Mouse (Mus musculus): ENCODE measurements around the gene Ifnb1. TPM values are rescaled to one million over a fixed set of nuclear protein-coding genes. Genes with fewer than 3 reads are reported as not detected.

The Ifnb1 gene
- polyA plus RNA-seq (2017; shearing (Covaris generic)) = 1 to 10 TPM in 1 of 2 experiments, under 1 TPM in 1; 0.29 to 1.3 TPM

GRCm38 (mm10) chr4:88522674-88523073 lies at the start of gene Ifnb1:
Gene Ifnb1, minus strand, starts transcription at chr4:88522774.

DNA sequence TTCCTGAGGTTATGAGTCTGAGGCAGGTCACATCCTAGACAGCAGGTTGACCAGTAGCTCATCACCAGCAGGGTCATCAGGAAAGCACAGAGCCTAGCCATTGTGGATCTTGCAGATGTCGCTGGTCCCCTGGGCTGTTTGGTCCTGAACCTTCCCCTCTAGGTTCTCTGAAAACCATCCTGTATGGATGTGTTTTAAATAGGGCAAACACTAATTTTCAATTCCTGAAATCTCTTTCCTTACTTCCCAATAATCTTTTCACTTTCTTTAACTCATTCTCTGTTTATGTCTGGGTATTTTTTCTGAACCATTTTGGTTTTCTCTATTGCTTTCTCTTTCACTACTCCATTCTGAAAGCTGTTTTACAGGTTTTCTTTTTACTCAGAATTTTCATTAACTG lies 49.1 kb upstream of the Ifnb1 start, which contains the start of gene Ifna14:
TSS of gene Ifna14 (minus strand) at position 101 of the 400 bp plus-strand sequence.

DNA sequence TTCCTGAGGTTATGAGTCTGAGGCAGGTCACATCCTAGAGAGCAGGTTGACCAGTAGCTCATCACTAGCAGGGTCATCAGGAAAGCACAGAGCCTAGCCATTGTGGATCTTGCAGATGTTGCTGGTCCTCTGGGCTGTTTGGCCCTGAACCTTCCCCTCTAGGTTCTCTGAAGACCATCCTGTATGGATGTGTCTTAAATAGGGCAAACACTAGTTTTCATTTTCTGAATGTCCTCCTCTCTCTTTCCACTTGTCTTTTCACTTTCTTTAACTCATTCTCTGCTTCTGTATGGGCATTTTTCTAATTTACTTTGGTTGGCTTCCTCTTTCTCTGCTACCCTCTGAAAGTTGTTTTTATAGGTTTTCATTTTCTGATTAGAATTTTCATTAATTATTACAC lies 35.6 kb upstream of the Ifnb1 start, which contains the start of gene Ifna15:
TSS of gene Ifna15 (minus strand) at position 101 of the 400 bp plus-strand sequence.

Other genes with a start within 250 kb of the Ifnb1 start
- gene Hacd4, start 83.8 kb downstream of the Ifnb1 start, polyA plus RNA-seq (2017; shearing (Covaris generic)) = 1 to 10 TPM in 1 of 2 experiments, under 1 TPM in 1; 0.30 to 1.8 TPM
- gene Ifna15, start 35.5 kb upstream of the Ifnb1 start, polyA plus RNA-seq (2017; shearing (Covaris generic)) = 1 to 10 TPM in 1 of 2 experiments, under 1 TPM in 1; 0.45 to 2.3 TPM
- under 1 TPM in 1 of 2 experiments, not detected in 1; 0.70 TPM for gene Ifna14, start 49.0 kb upstream of the Ifnb1 start, polyA plus RNA-seq (2017; shearing (Covaris generic))
- not detected for gene Ifna9, start 69.6 kb upstream of the Ifnb1 start, polyA plus RNA-seq (2017; shearing (Covaris generic))
- not detected for gene Ifna12, start 80.6 kb upstream of the Ifnb1 start, polyA plus RNA-seq (2017; shearing (Covaris generic))
- under 1 TPM in 1 of 2 experiments, not detected in 1; 0.47 TPM for gene C87499, start 111.6 kb upstream of the Ifnb1 start, polyA plus RNA-seq (2017; shearing (Covaris generic))
- gene Ifna13, start 121.7 kb upstream of the Ifnb1 start, polyA plus RNA-seq (2017; shearing (Covaris generic)) = not detected
- not detected for gene Ifna16, start 154.2 kb upstream of the Ifnb1 start, polyA plus RNA-seq (2017; shearing (Covaris generic))
- gene Ifna2, start 161.1 kb upstream of the Ifnb1 start, polyA plus RNA-seq (2017; shearing (Covaris generic)) = not detected
- under 1 TPM in 1 of 2 experiments, not detected in 1; 0.30 TPM for gene Ifnab, start 168.6 kb upstream of the Ifnb1 start, polyA plus RNA-seq (2017; shearing (Covaris generic))
- gene Gm26566, start 199.0 kb upstream of the Ifnb1 start, polyA plus RNA-seq (2017; shearing (Covaris generic)) = not detected
- gene Klhl9, start 199.7 kb upstream of the Ifnb1 start, polyA plus RNA-seq (2017; shearing (Covaris generic)) = 10 to 100 TPM; 19.8 to 29.0 TPM
- not detected for gene Gm13271, start 232.1 kb upstream of the Ifnb1 start, polyA plus RNA-seq (2017; shearing (Covaris generic))
- 1 to 10 TPM in 1 of 2 experiments, under 1 TPM in 1; 0.62 to 1.0 TPM for gene Gm13283, start 237.3 kb upstream of the Ifnb1 start, polyA plus RNA-seq (2017; shearing (Covaris generic))

All from inflammation-experienced regulatory T-cells (primary cell).